Mouse (Mus musculus) midbrain, embryonic 15.5 days (tissue): Measurements from ENCODE around the gene 4430402I18Rik. TPM values are rescaled to one million over a fixed set of nuclear protein-coding genes. Genes with fewer than 3 reads are reported as not detected.

Experiments
- ATAC-seq: fragments of 200-750 bp; cut with Nextera tagmentation; replicated peaks from 2 replicates; pipeline ENCODE4 v1.8.0; 2017; ENCODE audit warnings: moderate TSS enrichment
- H3K27ac ChIP-seq: fragments of 300-500 bp; sonication (generic); 2 replicates; pipeline ENCODE4 v1.5.1; 2015; ENCODE audit warnings: mild to moderate bottlenecking, inconsistent platforms
- H3K27me3 ChIP-seq: fragments of 300-500 bp; sonication (generic); replicated peaks from 2 replicates; pipeline ENCODE4 v1.6.1; 2015; ENCODE audit warnings: inconsistent platforms
- H3K36me3 ChIP-seq: fragments of 300-500 bp; sonication (generic); replicated peaks from 2 replicates; pipeline ENCODE4 v1.6.1; 2015; ENCODE audit warnings: inconsistent platforms
- H3K4me1 ChIP-seq: fragments of 300-500 bp; sonication (generic); 2 replicates; pipeline ENCODE4 v1.6.1; 2015; ENCODE audit warnings: inconsistent platforms
- H3K4me2 ChIP-seq: fragments of 300-500 bp; sonication (generic); 2 replicates; pipeline ENCODE4 v1.6.1; 2015; ENCODE audit warnings: inconsistent platforms, mild to moderate bottlenecking, moderate library complexity
- H3K4me3 ChIP-seq: fragments of 300-500 bp; sonication (generic); 2 replicates; pipeline ENCODE4 v1.5.1; 2015; ENCODE audit warnings: mild to moderate bottlenecking, inconsistent platforms
- H3K9ac ChIP-seq: fragments of 300-500 bp; sonication (generic); 2 replicates; pipeline ENCODE4 v1.6.1; 2015; ENCODE audit warnings: mild to moderate bottlenecking, inconsistent platforms
- H3K9me3 ChIP-seq: fragments of 300-500 bp; sonication (generic); 2 replicates; pipeline ENCODE4 v1.6.1; 2016; ENCODE audit warnings: inconsistent platforms
- WGBS: fragments of 180-500 bp; shearing (Covaris S2); methylation state at CpG from one replicate; pipeline ENCODE4 v1.1.7; 2015; ENCODE audit warnings: mixed read lengths; 5-methylcytosine and 5-hydroxymethylcytosine counted together
- polyA plus RNA-seq: library from polyadenylated mRNA; unstranded; fragments of >200 nt; fragmentation: Nextera tagmentation; extraction: Ambion mirVana; gene quantifications from 2 replicates; pipeline ENCODE4 v1.2.1, GENCODE M21; 2015

4430402I18Rik gene
- polyA plus RNA-seq, 1 experiment from 2014 or later: 0.92 TPM

DNA sequence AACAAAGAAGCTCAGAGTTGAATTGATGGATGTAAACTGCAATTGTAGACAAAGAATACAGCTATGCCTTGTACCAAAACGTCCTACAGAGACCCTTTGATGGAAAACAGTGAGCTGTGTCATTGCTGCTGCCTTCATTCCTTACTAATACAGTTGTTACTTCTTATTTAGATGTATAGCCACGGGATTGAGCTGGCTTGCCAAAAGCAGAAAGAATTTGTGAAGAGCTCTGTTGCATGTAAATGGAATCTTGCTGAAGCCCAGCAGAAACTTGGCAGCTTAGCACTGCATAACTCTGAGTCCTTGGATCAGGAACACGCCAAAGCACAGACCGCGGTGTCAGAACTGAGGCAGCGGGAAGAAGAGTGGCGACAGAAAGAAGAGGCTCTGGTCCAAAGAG is 27.3 kb upstream of the 4430402I18Rik start:
- WGBS: 60% methylated on average over 7 of the region's 7 CpGs
- Histone ChIP-seq H3K27me3 (no peaks in the 10 kb centered on the region), H3K9ac (no peak overlapping the region), H3K4me2 (no peak overlapping the region), H3K27ac (no peak overlapping the region), H3K9me3 (no peaks in the 10 kb centered on the region), H3K4me1 (peaks cover 13% of the 10 kb centered on the region), H3K36me3 (peaks cover 12% of the 10 kb centered on the region; the same call in 1 of the 2 replicates), H3K4me3 (no peak overlapping the region)
- ATAC-seq: no peak

DNA sequence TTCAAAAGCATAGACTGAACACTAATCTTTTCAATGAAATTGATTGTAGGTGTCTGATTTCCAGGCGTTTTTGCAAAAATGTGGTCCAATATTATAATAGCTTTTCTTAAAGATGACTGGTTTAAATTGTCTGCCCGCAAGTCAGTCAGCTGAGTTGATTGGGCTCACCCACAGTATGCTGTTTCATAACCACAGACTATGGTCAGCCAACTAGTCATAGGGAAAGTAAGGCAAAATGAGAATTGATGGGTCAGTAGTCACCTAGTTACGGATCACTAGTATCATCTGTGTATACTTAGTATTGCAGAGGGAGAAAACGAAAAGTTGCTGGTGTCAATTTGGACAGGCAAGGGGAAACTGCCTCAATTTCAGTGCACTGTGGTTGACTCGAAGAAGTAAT is 23.8 kb upstream of the 4430402I18Rik start:
- Histone ChIP-seq H3K27ac (no peak overlapping the region), H3K9me3 (no peaks in the 10 kb centered on the region), H3K4me1 (peaks cover 18% of the 10 kb centered on the region), H3K36me3 (peaks cover 12% of the 10 kb centered on the region; the same call in 1 of the 2 replicates), H3K4me2 (peak overlapping the region; percentile 61), H3K9ac (peak overlapping the region; percentile 86; the same call in 1 of the 2 replicates), H3K27me3 (0 out of 2 replicates have a peak, but pooled peaks cover 3% of the 10 kb centered on the region), H3K4me3 (peak overlapping the region; percentile 90)
- 71% methylated on average over 5 of the region's 5 CpGs for WGBS
- no peak for ATAC-seq

DNA sequence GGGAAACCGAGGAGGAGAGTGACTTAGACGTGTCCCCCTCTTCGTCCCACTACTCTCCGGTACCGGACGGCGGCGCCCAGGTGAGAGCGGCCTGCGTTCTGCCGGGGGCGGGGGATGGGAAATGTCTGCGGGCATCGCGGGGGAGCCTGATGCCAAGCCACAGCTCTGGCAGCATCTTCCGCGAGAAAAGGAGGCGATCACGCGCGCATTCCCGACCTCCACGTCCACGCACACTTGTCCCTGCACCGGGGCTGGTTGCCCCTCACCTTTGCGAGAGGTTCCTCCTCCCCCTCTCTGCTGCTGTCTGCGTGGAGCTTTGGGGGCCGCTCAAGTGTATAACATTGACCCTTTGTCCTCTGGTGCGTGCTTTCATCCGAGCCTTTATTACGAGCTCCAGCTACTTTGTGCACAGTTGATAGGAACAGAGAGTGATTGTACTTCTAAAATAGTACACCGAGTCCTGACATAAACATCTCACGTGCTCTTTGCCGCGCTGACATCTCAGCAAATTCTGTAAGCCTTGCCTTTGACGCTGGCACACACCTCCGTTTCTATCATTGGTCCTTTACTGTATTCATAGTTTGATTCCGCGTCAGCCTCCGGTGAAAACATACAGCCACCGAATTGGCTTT is 23.1 kb upstream of the 4430402I18Rik start:
- H3K36me3 ChIP-seq: 0 out of 2 replicates have a peak, but pooled peaks cover 10% of the 10 kb centered on the region
- peak overlapping the region; percentile 61 for H3K4me2 ChIP-seq
- under 1% methylated on average over 41 of the region's 41 CpGs for WGBS
- peaks cover 18% of the 10 kb centered on the region for H3K4me1 ChIP-seq
- peak overlapping the region; percentile 88 for H3K27ac ChIP-seq
- H3K9me3 ChIP-seq: no peaks in the 10 kb centered on the region
- 0 out of 2 replicates have a peak, but pooled peaks cover 3% of the 10 kb centered on the region for H3K27me3 ChIP-seq
- peak overlapping the region; percentile 90 for H3K4me3 ChIP-seq
- peak; percentile 72 for ATAC-seq
- peak overlapping the region; percentile 86 for H3K9ac ChIP-seq

DNA sequence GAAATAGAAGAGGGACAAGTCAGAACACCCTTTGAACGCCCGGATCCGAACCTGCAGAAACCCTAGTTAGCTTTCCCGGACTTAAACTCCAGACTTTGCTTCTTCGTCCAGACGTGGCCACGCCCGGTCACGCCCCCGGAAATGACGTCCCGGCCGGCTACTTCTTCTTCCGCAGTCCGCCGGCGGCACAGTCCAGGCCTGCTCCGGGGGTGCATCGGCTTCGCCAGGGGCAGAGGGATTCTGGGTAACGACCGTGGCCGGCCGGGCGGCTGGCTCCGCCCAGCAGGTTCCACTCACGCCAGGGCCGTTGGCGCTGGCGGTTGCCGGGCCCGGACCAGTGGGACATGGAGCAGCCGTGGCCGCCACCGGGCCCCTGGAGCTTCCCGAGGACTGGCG is 22.6 kb upstream of the 4430402I18Rik start, which contains the start of gene Cdc37l1:
Gene Cdc37l1 (plus strand): TSS at position 159 of the 396 bp plus-strand sequence.
- peak within 1 kb of the TSS; percentile 88 for H3K27ac ChIP-seq
- H3K27me3 ChIP-seq: 0 out of 2 replicates have a peak, but pooled peaks cover 3% of the 10 kb centered on the region
- H3K36me3 ChIP-seq: 0 out of 2 replicates have a peak, but pooled peaks cover 4% of the 10 kb centered on the region
- H3K9me3 ChIP-seq: no peaks in the 10 kb centered on the region
- peaks cover 16% of the 10 kb centered on the region for H3K4me1 ChIP-seq
- peak within 1 kb of the TSS; percentile 90 for H3K4me3 ChIP-seq
- WGBS: 0% methylated on average over 37 of the region's 37 CpGs
- peak; percentile 96 for ATAC-seq
- H3K9ac ChIP-seq: peak within 1 kb of the TSS; percentile 86
- H3K4me2 ChIP-seq: peak within 1 kb of the TSS; percentile 61

DNA sequence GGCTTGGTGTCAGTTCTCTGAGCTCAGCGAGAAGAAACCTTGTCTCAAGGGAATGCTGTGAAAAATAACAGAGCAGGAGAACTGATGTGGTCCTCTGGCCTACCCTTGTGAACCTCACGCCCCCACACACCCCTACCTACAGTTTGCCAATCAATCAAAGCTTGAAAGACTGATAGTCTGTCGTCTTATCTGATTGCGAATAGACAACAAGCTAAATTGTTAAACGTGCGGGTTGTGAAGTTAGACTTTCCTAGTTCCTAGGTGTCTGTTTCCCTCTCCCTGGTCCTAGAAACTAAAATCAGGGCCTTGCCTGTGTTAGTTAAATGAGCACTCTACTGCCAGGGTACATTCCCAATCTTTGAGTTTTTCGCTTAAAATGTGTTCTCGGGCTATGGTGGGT is 21.9 kb upstream of the 4430402I18Rik start:
- Histone ChIP-seq H3K4me3 (peak overlapping the region; percentile 90), H3K27me3 (0 out of 2 replicates have a peak, but pooled peaks cover 3% of the 10 kb centered on the region), H3K4me1 (peaks cover 16% of the 10 kb centered on the region), H3K9ac (peak overlapping the region; percentile 86), H3K4me2 (peak overlapping the region; percentile 61), H3K36me3 (0 out of 2 replicates have a peak, but pooled peaks cover 3% of the 10 kb centered on the region), H3K9me3 (no peaks in the 10 kb centered on the region), H3K27ac (no peak overlapping the region)
- 77% methylated on average over 8 of the region's 8 CpGs for WGBS
- 0 out of 2 replicates have a peak, but pooled peaks have one; percentile 2 for ATAC-seq

DNA sequence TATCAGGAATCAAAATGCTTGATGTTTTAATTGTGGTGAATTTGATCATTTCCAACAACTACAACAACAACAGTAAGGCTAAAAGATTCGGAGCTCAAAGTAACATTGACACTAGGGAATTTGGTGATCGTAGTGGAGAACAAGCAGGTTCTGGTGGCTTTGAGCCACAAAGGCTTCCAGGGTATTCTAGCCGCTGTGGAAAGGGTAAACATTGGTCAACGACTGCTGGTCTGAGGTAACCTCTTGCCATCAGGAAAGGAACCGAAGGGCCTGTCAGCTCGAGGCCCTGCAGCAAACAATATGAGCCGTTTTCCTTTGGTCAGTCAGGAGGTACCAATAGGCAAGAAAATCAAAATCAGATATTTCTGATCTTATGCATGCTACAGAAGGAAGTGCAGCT is 15.0 kb upstream of the 4430402I18Rik start:
- H3K4me2 ChIP-seq: no peak overlapping the region
- 88% methylated on average over 7 of the region's 7 CpGs for WGBS
- H3K27ac ChIP-seq: no peak overlapping the region
- no peaks in the 10 kb centered on the region for H3K36me3 ChIP-seq
- no peak overlapping the region for H3K4me3 ChIP-seq
- no peak for ATAC-seq
- no peak overlapping the region for H3K9ac ChIP-seq
- H3K9me3 ChIP-seq: no peaks in the 10 kb centered on the region
- H3K4me1 ChIP-seq: no peaks in the 10 kb centered on the region
- 0 out of 2 replicates have a peak, but pooled peaks cover 3% of the 10 kb centered on the region for H3K27me3 ChIP-seq

DNA sequence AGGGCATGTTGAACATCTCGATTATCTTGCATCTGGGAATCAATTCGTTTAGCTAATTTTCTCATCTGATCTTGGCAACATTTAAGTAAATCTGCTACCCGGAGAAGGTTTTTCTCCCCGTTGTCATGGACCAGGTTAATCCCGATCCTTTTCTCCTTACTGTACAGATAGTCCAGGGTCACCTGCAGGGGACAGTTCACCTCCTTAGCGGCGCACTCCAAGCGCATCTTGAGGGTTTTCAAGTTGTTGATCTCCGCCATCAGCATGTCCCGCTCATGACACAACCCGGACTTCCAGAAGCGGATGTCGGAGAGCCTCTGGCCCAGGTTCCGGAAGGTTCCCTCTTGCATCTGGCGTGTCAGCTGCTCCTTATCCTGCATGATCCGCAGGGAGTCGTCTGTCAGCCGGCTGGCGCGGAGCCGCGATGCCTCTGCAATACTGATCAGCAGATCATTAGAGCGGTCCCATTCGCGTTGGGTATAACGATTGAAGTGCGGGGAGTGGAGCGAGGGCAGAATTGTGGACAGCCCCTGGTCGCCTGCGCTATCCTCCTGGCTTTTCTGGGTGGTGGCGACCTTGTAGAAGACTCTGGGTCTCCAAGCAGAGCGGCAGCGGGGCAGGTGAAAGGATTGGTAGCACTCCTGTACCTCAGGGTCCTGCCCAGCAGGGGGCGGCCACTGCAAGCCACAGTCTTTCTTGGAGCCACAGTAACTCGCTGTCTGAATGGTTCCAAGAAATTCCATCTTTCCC is 7.4 kb upstream of the 4430402I18Rik start:
- H3K4me3 ChIP-seq: peak overlapping the region; percentile 42
- whole genome bisulfite sequencing: 16% methylated on average over 35 of the region's 35 CpGs
- ATAC-seq: peak; percentile 94
- H3K36me3 ChIP-seq: no peaks in the 10 kb centered on the region
- no peaks in the 10 kb centered on the region for H3K9me3 ChIP-seq
- H3K4me1 ChIP-seq: peaks cover 8% of the 10 kb centered on the region; the same call in 1 of the 2 replicates
- peak overlapping the region; percentile 69 for H3K4me2 ChIP-seq
- 0 out of 2 replicates have a peak, but pooled peaks cover 3% of the 10 kb centered on the region for H3K27me3 ChIP-seq
- peak overlapping the region; percentile 49 for H3K9ac ChIP-seq
- 0 out of 2 replicates have a peak overlapping the region, but pooled peaks have one; percentile 36 for H3K27ac ChIP-seq

DNA sequence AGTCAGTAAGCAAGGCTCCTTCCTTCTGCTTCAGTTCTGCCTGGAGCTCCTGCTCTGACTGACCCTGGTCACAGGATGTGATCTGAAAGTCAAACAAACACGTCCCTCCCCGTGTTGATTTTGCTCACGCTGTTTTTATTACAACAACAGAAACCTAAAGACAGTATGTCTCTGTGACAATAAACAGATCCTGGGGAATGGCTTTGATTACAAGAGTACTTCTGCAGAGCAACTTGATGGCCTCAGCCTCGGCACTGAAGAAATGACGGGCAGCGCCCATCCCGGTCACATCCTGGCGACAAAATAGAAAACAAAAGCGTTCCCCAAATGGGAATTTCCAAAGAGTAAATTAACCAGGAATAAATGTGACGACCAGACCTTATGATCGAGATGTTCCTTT is 2.7 kb upstream of the 4430402I18Rik start:
- ATAC-seq: no peak
- H3K4me2 ChIP-seq: no peak overlapping the region
- H3K4me1 ChIP-seq: peaks cover 21% of the 10 kb centered on the region
- no peaks in the 10 kb centered on the region for H3K36me3 ChIP-seq
- H3K9ac ChIP-seq: no peak overlapping the region
- no peaks in the 10 kb centered on the region for H3K9me3 ChIP-seq
- WGBS: 83% methylated on average over 11 of the region's 11 CpGs
- 0 out of 2 replicates have a peak, but pooled peaks cover 3% of the 10 kb centered on the region for H3K27me3 ChIP-seq
- H3K4me3 ChIP-seq: no peak overlapping the region
- H3K27ac ChIP-seq: no peak overlapping the region

DNA sequence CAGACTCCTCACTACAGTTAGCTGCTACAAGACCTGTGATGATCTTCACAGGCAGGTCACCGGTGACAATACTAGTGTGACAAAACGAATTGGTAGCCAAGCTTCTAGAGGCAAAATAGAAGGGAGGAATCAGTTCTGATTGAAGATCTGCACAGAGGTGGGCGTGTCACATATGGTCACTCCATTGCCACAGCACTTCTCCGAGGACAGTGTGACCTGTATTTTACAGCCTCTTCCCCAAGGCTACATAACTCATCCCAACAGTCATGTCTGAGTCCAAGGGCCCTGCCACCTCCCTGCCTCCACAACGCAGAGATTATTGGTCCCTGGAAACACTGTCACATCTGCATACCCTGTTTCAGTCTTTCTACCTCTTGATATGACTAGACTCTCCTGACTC is 1.6 kb upstream of the 4430402I18Rik start:
- WGBS: 86% methylated on average over 5 of the region's 5 CpGs
- peaks cover 22% of the 10 kb centered on the region for H3K4me1 ChIP-seq
- H3K36me3 ChIP-seq: no peaks in the 10 kb centered on the region
- H3K4me2 ChIP-seq: no peak overlapping the region
- no peak overlapping the region for H3K9ac ChIP-seq
- no peak overlapping the region for H3K27ac ChIP-seq
- no peaks in the 10 kb centered on the region for H3K9me3 ChIP-seq
- H3K4me3 ChIP-seq: no peak overlapping the region
- H3K27me3 ChIP-seq: no peaks in the 10 kb centered on the region
- ATAC-seq: no peak

DNA sequence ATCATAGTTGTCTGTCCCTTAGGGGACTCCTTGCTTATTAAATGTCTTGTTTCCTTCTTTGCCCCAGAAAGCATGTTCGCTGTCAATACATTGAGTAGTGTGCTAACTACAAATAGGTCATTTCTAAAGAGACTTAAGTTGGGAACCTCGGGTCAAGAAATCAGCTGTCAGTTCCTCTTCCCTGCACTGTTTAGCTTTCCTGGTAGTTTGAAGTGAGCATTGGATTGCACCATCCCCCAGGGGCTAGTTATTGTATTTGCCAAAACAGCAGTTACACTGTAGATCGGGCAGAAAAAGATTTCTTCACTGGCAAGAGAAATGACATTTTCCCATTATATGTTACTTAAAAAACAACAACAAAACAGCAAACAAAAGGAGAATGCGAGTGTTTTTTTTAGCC is 578 bp upstream of the 4430402I18Rik start:
- 66% methylated on average over 4 of the region's 4 CpGs for WGBS
- no peak for ATAC-seq
- peaks cover 22% of the 10 kb centered on the region for H3K4me1 ChIP-seq
- no peaks in the 10 kb centered on the region for H3K9me3 ChIP-seq
- H3K4me2 ChIP-seq: no peak overlapping the region
- no peak overlapping the region for H3K27ac ChIP-seq
- no peaks in the 10 kb centered on the region for H3K36me3 ChIP-seq
- H3K27me3 ChIP-seq: no peaks in the 10 kb centered on the region
- H3K9ac ChIP-seq: no peak overlapping the region
- H3K4me3 ChIP-seq: no peak overlapping the region

DNA sequence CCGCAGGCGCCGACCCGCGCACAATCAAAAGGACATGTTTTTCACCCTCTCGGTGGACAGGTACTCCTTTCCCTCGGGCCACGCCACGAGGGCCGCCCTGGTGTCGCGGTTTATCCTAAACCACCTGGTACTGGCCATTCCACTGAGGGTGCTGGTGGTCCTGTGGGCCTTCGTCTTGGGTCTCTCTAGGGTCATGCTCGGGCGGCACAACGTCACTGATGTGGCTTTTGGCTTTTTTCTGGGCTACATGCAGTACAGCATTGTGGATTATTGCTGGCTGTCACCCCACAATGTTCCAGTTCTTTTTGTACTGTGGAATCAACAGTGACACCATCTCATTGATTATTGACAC is 3.1 kb downstream of the 4430402I18Rik start:
- H3K4me1 ChIP-seq: peaks cover 22% of the 10 kb centered on the region
- no peaks in the 10 kb centered on the region for H3K27me3 ChIP-seq
- 2% methylated on average over 16 of the region's 16 CpGs for WGBS
- no peaks in the 10 kb centered on the region for H3K9me3 ChIP-seq
- peak overlapping the region; percentile 76 for H3K9ac ChIP-seq
- ATAC-seq: peak; percentile 35
- H3K27ac ChIP-seq: peak overlapping the region; percentile 82
- H3K4me3 ChIP-seq: peak overlapping the region; percentile 63
- H3K36me3 ChIP-seq: no peaks in the 10 kb centered on the region
- H3K4me2 ChIP-seq: peak overlapping the region; percentile 70

DNA sequence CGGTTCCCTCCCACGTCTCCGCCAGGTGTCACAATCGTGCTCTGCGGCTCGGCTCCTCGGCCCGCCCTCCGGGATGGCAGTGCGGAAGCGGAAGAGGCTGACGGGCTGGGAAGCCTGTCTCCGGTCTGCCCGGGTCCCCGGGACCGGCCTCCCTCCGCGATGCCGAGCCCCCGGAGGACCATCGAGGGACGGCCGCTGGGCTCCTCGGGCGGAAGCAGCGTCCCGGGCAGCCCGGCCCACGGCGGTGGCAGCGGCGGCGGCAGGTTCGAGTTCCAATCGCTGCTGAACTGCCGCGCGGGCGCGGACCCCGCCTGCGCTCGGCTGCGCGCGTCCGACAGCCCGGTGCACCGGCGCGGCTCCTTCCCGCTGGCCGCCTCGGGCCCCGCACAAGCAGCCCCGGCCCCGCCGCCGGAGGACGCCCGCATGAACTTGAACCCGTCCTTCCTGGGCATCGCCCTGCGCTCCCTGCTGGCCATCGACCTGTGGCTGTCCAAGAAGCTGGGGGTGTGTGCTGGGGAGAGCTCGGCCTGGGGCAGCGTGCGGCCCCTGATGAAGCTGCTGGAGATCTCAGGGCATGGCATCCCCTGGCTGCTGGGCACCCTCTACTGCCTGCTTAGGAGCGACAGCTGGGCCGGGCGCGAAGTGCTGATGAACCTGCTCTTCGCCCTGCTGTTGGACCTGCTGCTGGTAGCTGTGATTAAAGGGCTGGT is 3.6 kb downstream of the 4430402I18Rik start, which contains the start of gene Plpp6:
Gene Plpp6 (plus strand): TSS at position 112 of the 710 bp plus-strand sequence.
- Histone ChIP-seq H3K4me3 (peak within 1 kb of the TSS; percentile 63), H3K27me3 (no peaks in the 10 kb centered on the region), H3K4me2 (peak within 1 kb of the TSS; percentile 70), H3K36me3 (no peaks in the 10 kb centered on the region), H3K27ac (peak within 1 kb of the TSS; percentile 82), H3K9me3 (no peaks in the 10 kb centered on the region), H3K4me1 (peaks cover 22% of the 10 kb centered on the region), H3K9ac (peak within 1 kb of the TSS; percentile 76)
- peak; percentile 94 for ATAC-seq
- WGBS: 0% methylated on average over 70 of the region's 73 CpGs
